Mouse (Mus musculus) midbrain, postnatal 0 days (tissue): ENCODE data around the gene Plcg1. TPM values are rescaled to one million over a fixed set of nuclear protein-coding genes. Genes with fewer than 3 reads are reported as not detected.

Source experiments
- ATAC-seq: fragments of 200-750 bp; cut with Nextera tagmentation; 2 replicates; pipeline ENCODE4 v1.8.0; 2017; ENCODE audit warnings: moderate number of reproducible peaks, mild to moderate bottlenecking, moderate TSS enrichment, moderate library complexity; ENCODE audit not compliant: low FRiP score
- DNase-seq: peaks from one replicate; pipeline ENCODE4 v3.0.0-alpha.2; 2015; ENCODE audit warnings: low spot score
- H3K27ac ChIP-seq: fragments of 300-500 bp; sonication (generic); 2 replicates; pipeline ENCODE4 v1.5.1; 2014; ENCODE audit warnings: low read depth, mild to moderate bottlenecking, low read length, mixed read lengths
- H3K27me3 ChIP-seq: fragments of 300-500 bp; sonication (generic); 2 replicates; pipeline ENCODE4 v1.6.1; 2014; ENCODE audit warnings: low read length, control low read depth, mixed read lengths; ENCODE audit not compliant: insufficient read depth
- H3K36me3 ChIP-seq: fragments of 300-500 bp; sonication (generic); 2 replicates; pipeline ENCODE4 v1.6.1; 2014; ENCODE audit warnings: low read length, control low read depth, mixed read lengths; ENCODE audit not compliant: insufficient read depth
- H3K4me1 ChIP-seq: fragments of 300-500 bp; sonication (generic); 2 replicates; pipeline ENCODE4 v1.6.1; 2014; ENCODE audit warnings: mild to moderate bottlenecking, control low read depth, antibody characterized with exemption, low read length, mixed read lengths; ENCODE audit not compliant: insufficient read depth
- H3K4me2 ChIP-seq: fragments of 300-500 bp; sonication (generic); 2 replicates; pipeline ENCODE4 v1.6.1; 2014; ENCODE audit warnings: low read depth, mild to moderate bottlenecking, low read length, mixed read lengths; ENCODE audit not compliant: poor library complexity, severe bottlenecking
- H3K4me3 ChIP-seq: fragments of 300-500 bp; sonication (generic); 2 replicates; pipeline ENCODE4 v1.5.1; 2014; ENCODE audit warnings: low read depth, mild to moderate bottlenecking, low read length, moderate library complexity
- H3K9ac ChIP-seq: fragments of 300-500 bp; sonication (generic); replicated peaks from 2 replicates; pipeline ENCODE4 v1.6.1; 2014; ENCODE audit warnings: mild to moderate bottlenecking, low read length, moderate library complexity, mixed read lengths; ENCODE audit not compliant: poor library complexity, severe bottlenecking
- H3K9me3 ChIP-seq: fragments of 300-500 bp; sonication (generic); 2 replicates; pipeline ENCODE4 v1.6.1; 2016; ENCODE audit warnings: low read length, control low read depth
- CTCF ChIP-seq: IDR thresholded peaks from 2 replicates; pipeline ENCODE4 v1.5.1; 2016; ENCODE audit warnings: antibody characterized with exemption, mild to moderate bottlenecking
- WGBS: fragments of 180-500 bp; shearing (Covaris S2); extraction: QIAGEN DNeasy Blood & Tissue Kit; methylation state at CpG from one replicate; pipeline ENCODE4 v1.1.7; 2014; 5-methylcytosine and 5-hydroxymethylcytosine counted together
- polyA plus RNA-seq: library from polyadenylated mRNA; unstranded; fragments of >200 nt; fragmentation: Nextera tagmentation; extraction: Ambion mirVana; gene quantifications from 2 replicates; pipeline ENCODE4 v1.2.1, GENCODE M21; 2015
- total RNA-seq: library from RNA; depleted of rRNA; stranded (reverse); fragments of >200 nt; gene quantifications from 2 replicates; pipeline ENCODE4 v1.2.3, GENCODE M21; 2014; rRNA removed

Gene Plcg1
- total and polyA plus RNA-seq, 2 experiments from 2014 or later, result 45.2 to 88.7 TPM

DNA sequence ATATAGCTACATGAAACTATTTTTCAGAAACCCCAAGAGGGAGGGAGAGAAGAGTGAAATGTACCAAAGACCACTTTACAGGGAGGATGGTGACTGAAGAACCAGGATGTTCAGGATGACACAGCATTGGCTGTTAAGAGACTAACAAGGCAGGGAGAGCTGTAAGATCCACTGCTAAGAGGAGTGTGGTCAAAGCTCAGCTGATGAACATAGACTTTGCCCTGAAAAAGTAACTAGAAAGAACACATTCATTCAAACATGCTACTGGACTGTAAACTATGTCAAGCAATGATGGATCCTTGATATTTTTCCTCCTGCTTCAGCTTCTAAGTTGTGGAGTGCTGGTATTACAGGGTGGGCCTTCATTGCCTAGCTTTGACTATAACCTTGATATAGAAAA, 79.3 kb downstream of the Plcg1 start:
- no peak for TF ChIP-seq CTCF
- Histone ChIP-seq H3K4me1 (no peaks in the 10 kb centered on the region), H3K36me3 (no peaks in the 10 kb centered on the region), H3K27ac (no peak overlapping the region), H3K27me3 (no peaks in the 10 kb centered on the region), H3K9ac (no peak overlapping the region), H3K4me2 (no peak overlapping the region), H3K9me3 (no peaks in the 10 kb centered on the region), H3K4me3 (no peak overlapping the region)
- DNase-seq, result no peak
- ATAC-seq, result no peak

- H3K4me2 ChIP-seq, result no peak overlapping the region
- no peaks in the 10 kb centered on the region for H3K27me3 ChIP-seq
- no peak overlapping the region for H3K27ac ChIP-seq
- no peak overlapping the region for H3K4me3 ChIP-seq
- no peaks in the 10 kb centered on the region for H3K36me3 ChIP-seq
- no peaks in the 10 kb centered on the region for H3K4me1 ChIP-seq
- TF ChIP-seq CTCF, result no peak
- no peak for ATAC-seq
- no peaks in the 10 kb centered on the region for H3K9me3 ChIP-seq
- no peak overlapping the region for H3K9ac ChIP-seq
- 96% methylated on average over 1 of the region's 1 CpGs for WGBS
- DNase-seq, result no peak
These were observed 79.7 kb downstream of the Plcg1 start for GRCm38 (mm10) chr2:160810802-160811201.

Other genes with a start within 250 kb of the Plcg1 start
- gene Top1, start 85.4 kb upstream of the Plcg1 start, total RNA-seq, result 31.1 and 51.0 TPM in 2 replicates
- 43.3 and 52.2 TPM in 2 replicates for gene Top1, start 85.4 kb upstream of the Plcg1 start, polyA plus RNA-seq
- gene Zhx3, start 141.7 kb downstream of the Plcg1 start, total RNA-seq, result 43.9 and 63.9 TPM in 2 replicates
- gene Zhx3, start 141.7 kb downstream of the Plcg1 start, polyA plus RNA-seq, result 17.3 and 18.7 TPM in 2 replicates
- 1.1 and 3.7 TPM in 2 replicates for gene Lpin3, start 149.4 kb downstream of the Plcg1 start, total RNA-seq
- gene Lpin3, start 149.4 kb downstream of the Plcg1 start, polyA plus RNA-seq, result 0.38 and 0.55 TPM in 2 replicates
- 0.55 and 1.6 TPM in 2 replicates for gene Emilin3, start 181.0 kb downstream of the Plcg1 start, total RNA-seq
- gene Emilin3, start 181.0 kb downstream of the Plcg1 start, polyA plus RNA-seq, result 0.44 and 0.51 TPM in 2 replicates